Mouse (Mus musculus) inflammation-experienced regulatory T-cells, adult 6 months (primary cell): ENCODE results near the gene Ccdc80. TPM values are rescaled to one million over a fixed set of nuclear protein-coding genes. Genes with fewer than 3 reads are reported as not detected.

Experiments
- ATAC-seq: one replicate; pipeline ENCODE4 v1.8.0; 2017
- polyA plus RNA-seq, 3 experiments: library from polyadenylated mRNA; unstranded; fragments of 100-300 nt; shearing (Covaris generic); gene quantifications; one replicate each; pipeline ENCODE4 v1.2.1; 2017

Ccdc80 gene
- polyA plus RNA-seq, 3 experiments from 2014 or later: 1.1 to 2.0 (median 1.9) TPM

- no peak for ATAC-seq
Observed at GRCm38 (mm10) chr16:45117200-45117599, 24.0 kb downstream of the Ccdc80 start.

GRCm38 (mm10) chr16:45118760-45119159 lies 25.6 kb downstream of the Ccdc80 start:
- no peak for ATAC-seq

- ATAC-seq: no peak
Observed at GRCm38 (mm10) chr16:45120844-45121425, 27.7 kb downstream of the Ccdc80 start.

GRCm38 (mm10) chr16:45122571-45122970 lies 29.4 kb downstream of the Ccdc80 start:
- ATAC-seq: no peak

GRCm38 (mm10) chr16:45124230-45125203 lies 31.3 kb downstream of the Ccdc80 start:
- peak; percentile 89 for ATAC-seq

- no peak for ATAC-seq
Observed at GRCm38 (mm10) chr16:45127936-45128710, 34.9 kb downstream of the Ccdc80 start.

- no peak for ATAC-seq
Observed at GRCm38 (mm10) chr16:45141711-45142110, 48.5 kb downstream of the Ccdc80 start.

- no peak for ATAC-seq
Observed at GRCm38 (mm10) chr16:45142565-45142964, 49.4 kb downstream of the Ccdc80 start.

- ATAC-seq: no peak
Observed at GRCm38 (mm10) chr16:45145119-45145518, 51.9 kb downstream of the Ccdc80 start.

- no peak for ATAC-seq
Observed at GRCm38 (mm10) chr16:45148488-45149082, 55.4 kb downstream of the Ccdc80 start.

- ATAC-seq: no peak
Observed at GRCm38 (mm10) chr16:45154741-45155250, 61.6 kb downstream of the Ccdc80 start.

- ATAC-seq: peak; percentile 26
Observed at GRCm38 (mm10) chr16:45158136-45158521, 64.9 kb downstream of the Ccdc80 start.

GRCm38 (mm10) chr16:45158522-45159388 lies 65.6 kb downstream of the Ccdc80 start, which contains the start of the genes Slc35a5 and Atg3:
TSS of gene Slc35a5 (minus strand) at chr16:45158706.
TSS of gene Atg3 (plus strand) at chr16:45158785.
- ATAC-seq: peak; percentile 95

GRCm38 (mm10) chr16:45159389-45159716 lies 66.2 kb downstream of the Ccdc80 start:
- no peak for ATAC-seq

Other genes starting within 250 kb of the Ccdc80 start
- gene Cd200r2, start 226.3 kb upstream of the Ccdc80 start, polyA plus RNA-seq: under 1 TPM in 1 of 3 experiments, not detected in 2; 0.29 TPM
- gene Cd200r3, start 149.7 kb upstream of the Ccdc80 start, polyA plus RNA-seq: 1 to 10 TPM in 1 of 3 experiments, not detected in 2; 1.9 TPM
- gene Slc35a5, start 65.3 kb downstream of the Ccdc80 start, polyA plus RNA-seq: 10 to 100 TPM; 27.9 to 45.7 (median 36.3) TPM
- 10 to 100 TPM; 12.3 to 20.2 (median 14.4) TPM for gene Atg3, start 65.4 kb downstream of the Ccdc80 start, polyA plus RNA-seq
- 10 to 100 TPM; 56.8 to 63.2 (median 60.4) TPM for gene Btla, start 130.9 kb downstream of the Ccdc80 start, polyA plus RNA-seq